Mouse (Mus musculus): ENCODE measurements around the gene Daam1. TPM values are rescaled to one million over a fixed set of nuclear protein-coding genes. Genes with fewer than 3 reads are reported as not detected.
A peak's percentile ranks its signal among the peaks of the same experiment; 100 is the strongest.

The Daam1 gene
- polyA plus RNA-seq, 1 experiment from 2014 or later, result 41.2 TPM

- no peaks in the 10 kb centered on the region for H3K9me3 ChIP-seq (ENCODE audit: control insufficient read depth, low read length)
- H3K4me2 ChIP-seq (replicated peaks), result no peak overlapping the region
- no peak overlapping the region for H3K4me3 ChIP-seq (replicated peaks; ENCODE audit: low read length)
- H3K36me3 ChIP-seq (replicated peaks; ENCODE audit: control insufficient read depth, insufficient read depth), result no peaks in the 10 kb centered on the region
- WGBS, result 95% methylated on average over 7 of the region's 7 CpGs
- H3K27ac ChIP-seq, result no peak overlapping the region
- no peaks in the 10 kb centered on the region for H3K27me3 ChIP-seq (ENCODE audit: control insufficient read depth, insufficient read depth, low read length)
- DNase-seq (ENCODE audit: low spot score), result no peak
- peaks cover 16% of the 10 kb centered on the region; the same call in 1 of the 2 replicates for H3K4me1 ChIP-seq (replicated peaks; ENCODE audit: control insufficient read depth, insufficient read depth, low read length)
- H3K9ac ChIP-seq, result no peak overlapping the region
- no peak for ATAC-seq (ENCODE audit: low FRiP score)
These were observed 18.2 kb downstream of the Daam1 start for GRCm38 (mm10) chr12:71849051-71849450.

- H3K9me3 ChIP-seq (ENCODE audit: control insufficient read depth, low read length), result no peaks in the 10 kb centered on the region
- no peaks in the 10 kb centered on the region for H3K36me3 ChIP-seq (replicated peaks; ENCODE audit: control insufficient read depth, insufficient read depth)
- 82% methylated on average over 5 of the region's 5 CpGs for WGBS
- H3K4me2 ChIP-seq (replicated peaks), result no peak overlapping the region
- no peaks in the 10 kb centered on the region for H3K27me3 ChIP-seq (ENCODE audit: control insufficient read depth, insufficient read depth, low read length)
- H3K27ac ChIP-seq, result no peak overlapping the region
- H3K4me1 ChIP-seq (replicated peaks; ENCODE audit: control insufficient read depth, insufficient read depth, low read length), result peaks cover 18% of the 10 kb centered on the region; the same call in 1 of the 2 replicates
- DNase-seq (ENCODE audit: low spot score) (no peak), ATAC-seq (ENCODE audit: low FRiP score) (no peak)
- no peak overlapping the region for H3K9ac ChIP-seq
- no peak overlapping the region for H3K4me3 ChIP-seq (replicated peaks; ENCODE audit: low read length)
These were observed 19.3 kb downstream of the Daam1 start for GRCm38 (mm10) chr12:71850135-71850534.

GRCm38 (mm10) chr12:71852678-71853077 is 21.8 kb downstream of the Daam1 start:
- ATAC-seq (ENCODE audit: low FRiP score), result no peak
- peaks cover 41% of the 10 kb centered on the region for H3K4me1 ChIP-seq (replicated peaks; ENCODE audit: control insufficient read depth, insufficient read depth, low read length)
- WGBS, result 67% methylated on average over 7 of the region's 7 CpGs

GRCm38 (mm10) chr12:71853694-71854093 is 22.8 kb downstream of the Daam1 start:
- DNase-seq (ENCODE audit: low spot score), result no peak
- WGBS, result 82% methylated on average over 3 of the region's 3 CpGs
- ATAC-seq (ENCODE audit: low FRiP score), result no peak
- Histone ChIP-seq H3K4me1 (replicated peaks; ENCODE audit: control insufficient read depth, insufficient read depth, low read length) (peaks cover 44% of the 10 kb centered on the region), H3K27ac (no peak overlapping the region), H3K4me2 (replicated peaks) (no peak overlapping the region), H3K4me3 (replicated peaks; ENCODE audit: low read length) (no peak overlapping the region), H3K36me3 (replicated peaks; ENCODE audit: control insufficient read depth, insufficient read depth) (no peaks in the 10 kb centered on the region), H3K9me3 (ENCODE audit: control insufficient read depth, low read length) (no peaks in the 10 kb centered on the region), H3K9ac (no peak overlapping the region), H3K27me3 (ENCODE audit: control insufficient read depth, insufficient read depth, low read length) (no peaks in the 10 kb centered on the region)

More at GRCm38 (mm10) chr12:71852678-71853077, 21.8 kb downstream of the Daam1 start:
- Histone ChIP-seq H3K9me3 (ENCODE audit: control insufficient read depth, low read length) (no peaks in the 10 kb centered on the region), H3K27me3 (ENCODE audit: control insufficient read depth, insufficient read depth, low read length) (no peaks in the 10 kb centered on the region), H3K36me3 (replicated peaks; ENCODE audit: control insufficient read depth, insufficient read depth) (no peaks in the 10 kb centered on the region), H3K9ac (no peak overlapping the region), H3K4me3 (replicated peaks; ENCODE audit: low read length) (no peak overlapping the region), H3K27ac (no peak overlapping the region), H3K4me2 (replicated peaks) (no peak overlapping the region)
- DNase-seq (ENCODE audit: low spot score), result no peak

- 79% methylated on average over 6 of the region's 6 CpGs for WGBS
These were observed 23.3 kb downstream of the Daam1 start for GRCm38 (mm10) chr12:71854191-71854590.

GRCm38 (mm10) chr12:71855730-71856479 is 25.0 kb downstream of the Daam1 start:
- peaks cover 49% of the 10 kb centered on the region for H3K4me1 ChIP-seq (replicated peaks; ENCODE audit: control insufficient read depth, insufficient read depth, low read length)
- H3K36me3 ChIP-seq (replicated peaks; ENCODE audit: control insufficient read depth, insufficient read depth), result peaks cover under 1% of the 10 kb centered on the region; the same call in 1 of the 2 replicates
- H3K9me3 ChIP-seq (ENCODE audit: control insufficient read depth, low read length), result no peaks in the 10 kb centered on the region
- H3K9ac ChIP-seq, result no peak overlapping the region
- ATAC-seq (ENCODE audit: low FRiP score) (peak; percentile 36; the same call in 1 of the 2 replicates), DNase-seq (ENCODE audit: low spot score) (peak; percentile 47)
- no peak overlapping the region for H3K4me3 ChIP-seq (replicated peaks; ENCODE audit: low read length)
- H3K27ac ChIP-seq, result peak overlapping the region; percentile 46; the same call in 1 of the 2 replicates
- WGBS, result 43% methylated on average over 10 of the region's 10 CpGs
- no peaks in the 10 kb centered on the region for H3K27me3 ChIP-seq (ENCODE audit: control insufficient read depth, insufficient read depth, low read length)
- H3K4me2 ChIP-seq (replicated peaks), result no peak overlapping the region

More at GRCm38 (mm10) chr12:71854191-71854590, 23.3 kb downstream of the Daam1 start:
- H3K27me3 ChIP-seq (ENCODE audit: control insufficient read depth, insufficient read depth, low read length), result no peaks in the 10 kb centered on the region
- no peak overlapping the region for H3K4me3 ChIP-seq (replicated peaks; ENCODE audit: low read length)
- H3K27ac ChIP-seq, result no peak overlapping the region
- ATAC-seq (ENCODE audit: low FRiP score) (no peak), DNase-seq (ENCODE audit: low spot score) (no peak)
- no peaks in the 10 kb centered on the region for H3K9me3 ChIP-seq (ENCODE audit: control insufficient read depth, low read length)
- no peaks in the 10 kb centered on the region for H3K36me3 ChIP-seq (replicated peaks; ENCODE audit: control insufficient read depth, insufficient read depth)
- H3K4me2 ChIP-seq (replicated peaks), result no peak overlapping the region
- H3K9ac ChIP-seq, result no peak overlapping the region
- H3K4me1 ChIP-seq (replicated peaks; ENCODE audit: control insufficient read depth, insufficient read depth, low read length), result peaks cover 44% of the 10 kb centered on the region

- H3K9me3 ChIP-seq (ENCODE audit: control insufficient read depth, low read length), result no peaks in the 10 kb centered on the region
- H3K36me3 ChIP-seq (replicated peaks; ENCODE audit: control insufficient read depth, insufficient read depth), result peaks cover 5% of the 10 kb centered on the region; the same call in 1 of the 2 replicates
- H3K4me3 ChIP-seq (replicated peaks; ENCODE audit: low read length), result no peak overlapping the region
- DNase-seq (ENCODE audit: low spot score) (no peak), ATAC-seq (ENCODE audit: low FRiP score) (no peak)
- no peak overlapping the region for H3K4me2 ChIP-seq (replicated peaks)
- peaks cover 49% of the 10 kb centered on the region for H3K4me1 ChIP-seq (replicated peaks; ENCODE audit: control insufficient read depth, insufficient read depth, low read length)
- H3K27me3 ChIP-seq (ENCODE audit: control insufficient read depth, insufficient read depth, low read length), result no peaks in the 10 kb centered on the region
- no peak overlapping the region for H3K9ac ChIP-seq
- H3K27ac ChIP-seq, result peak overlapping the region; percentile 46; the same call in 1 of the 2 replicates
These were observed 25.5 kb downstream of the Daam1 start for GRCm38 (mm10) chr12:71856480-71856754.

- H3K9ac ChIP-seq, result no peak overlapping the region
- peaks cover 43% of the 10 kb centered on the region for H3K4me1 ChIP-seq (replicated peaks; ENCODE audit: control insufficient read depth, insufficient read depth, low read length)
- WGBS, result 62% methylated on average over 5 of the region's 5 CpGs
- DNase-seq (ENCODE audit: low spot score) (no peak), ATAC-seq (ENCODE audit: low FRiP score) (no peak)
- peaks cover 5% of the 10 kb centered on the region; the same call in 1 of the 2 replicates for H3K36me3 ChIP-seq (replicated peaks; ENCODE audit: control insufficient read depth, insufficient read depth)
- no peaks in the 10 kb centered on the region for H3K9me3 ChIP-seq (ENCODE audit: control insufficient read depth, low read length)
- H3K4me2 ChIP-seq (replicated peaks), result no peak overlapping the region
- H3K27ac ChIP-seq, result no peak overlapping the region
- no peaks in the 10 kb centered on the region for H3K27me3 ChIP-seq (ENCODE audit: control insufficient read depth, insufficient read depth, low read length)
- H3K4me3 ChIP-seq (replicated peaks; ENCODE audit: low read length), result no peak overlapping the region
These were observed 28.2 kb downstream of the Daam1 start for GRCm38 (mm10) chr12:71859096-71859495.

GRCm38 (mm10) chr12:71863846-71864543 is 33.1 kb downstream of the Daam1 start:
- ATAC-seq (ENCODE audit: low FRiP score) (no peak), DNase-seq (ENCODE audit: low spot score) (no peak)
- Histone ChIP-seq H3K4me1 (replicated peaks; ENCODE audit: control insufficient read depth, insufficient read depth, low read length) (0 out of 2 replicates have a peak, but pooled peaks cover 9% of the 10 kb centered on the region), H3K36me3 (replicated peaks; ENCODE audit: control insufficient read depth, insufficient read depth) (peaks cover 5% of the 10 kb centered on the region; the same call in 1 of the 2 replicates), H3K4me2 (replicated peaks) (no peak overlapping the region), H3K27ac (no peak overlapping the region), H3K9me3 (ENCODE audit: control insufficient read depth, low read length) (no peaks in the 10 kb centered on the region), H3K4me3 (replicated peaks; ENCODE audit: low read length) (no peak overlapping the region), H3K27me3 (ENCODE audit: control insufficient read depth, insufficient read depth, low read length) (no peaks in the 10 kb centered on the region), H3K9ac (no peak overlapping the region)
- 70% methylated on average over 10 of the region's 10 CpGs for WGBS

Measured in hindbrain, embryonic 14.5 days (tissue).